Mouse (Mus musculus) hindbrain, embryonic 11.5 days (tissue): Measurements from ENCODE around the gene Cit. TPM values are rescaled to one million over a fixed set of nuclear protein-coding genes. Genes with fewer than 3 reads are reported as not detected.
A peak's percentile ranks its signal among the peaks of the same experiment; 100 is the strongest.

Source experiments
- ATAC-seq: fragments of 200-750 bp; cut with Nextera tagmentation; 2 replicates; pipeline ENCODE4 v1.8.0; 2017; ENCODE audit warnings: mild to moderate bottlenecking, moderate TSS enrichment, moderate library complexity; ENCODE audit not compliant: low FRiP score
- DNase-seq: peaks from one replicate; pipeline ENCODE4 v3.0.0-alpha.2; 2015; ENCODE audit warnings: low spot score
- H3K27ac ChIP-seq: fragments of 300-500 bp; sonication (generic); 2 replicates; pipeline ENCODE4 v1.5.1; 2014; ENCODE audit warnings: mild to moderate bottlenecking, low read depth, low read length
- H3K27me3 ChIP-seq: fragments of 300-500 bp; sonication (generic); 2 replicates; pipeline ENCODE4 v1.6.1; 2014; ENCODE audit warnings: mild to moderate bottlenecking, low read length, moderate library complexity, mixed read lengths; ENCODE audit not compliant: control insufficient read depth, insufficient read depth
- H3K36me3 ChIP-seq: fragments of 300-500 bp; sonication (generic); 2 replicates; pipeline ENCODE4 v1.6.1; 2014; ENCODE audit warnings: mild to moderate bottlenecking, low read length, moderate library complexity, mixed read lengths; ENCODE audit not compliant: control insufficient read depth, insufficient read depth
- H3K4me1 ChIP-seq: fragments of 300-500 bp; sonication (generic); replicated peaks from 2 replicates; pipeline ENCODE4 v1.6.1; 2014; ENCODE audit warnings: low read length, mixed read lengths; ENCODE audit not compliant: control insufficient read depth, insufficient read depth
- H3K4me2 ChIP-seq: fragments of 300-500 bp; sonication (generic); replicated peaks from 2 replicates; pipeline ENCODE4 v1.6.1; 2014; ENCODE audit warnings: mild to moderate bottlenecking, low read depth, low read length
- H3K4me3 ChIP-seq: fragments of 300-500 bp; sonication (generic); 2 replicates; pipeline ENCODE4 v1.5.1; 2014; ENCODE audit warnings: low read depth, low read length
- H3K9ac ChIP-seq: fragments of 300-500 bp; sonication (generic); 2 replicates; pipeline ENCODE4 v1.6.1; 2014; ENCODE audit warnings: low read depth, low read length
- H3K9me3 ChIP-seq: fragments of 300-500 bp; sonication (generic); 2 replicates; pipeline ENCODE4 v1.6.1; 2016; ENCODE audit warnings: low read length; ENCODE audit not compliant: control insufficient read depth
- WGBS: fragments of 180-500 bp; shearing (Covaris S2); extraction: QIAGEN DNeasy Blood & Tissue Kit; methylation state at CpG from one replicate; pipeline ENCODE4 v1.1.7; 2014; 5-methylcytosine and 5-hydroxymethylcytosine counted together
- polyA plus RNA-seq: library from polyadenylated mRNA; unstranded; fragments of >200 nt; fragmentation: Nextera tagmentation; extraction: Ambion mirVana; gene quantifications from 2 replicates; pipeline ENCODE4 v1.2.1, GENCODE M21; 2014

Cit gene
- polyA plus RNA-seq, 1 experiment from 2014 or later = 33.6 TPM

GRCm38 (mm10) chr5:115847166-115847565, 2.1 kb downstream of the Cit start:
- 0 out of 2 replicates have a peak, but pooled peaks cover 3% of the 10 kb centered on the region for H3K36me3 ChIP-seq
- 90% methylated on average over 8 of the region's 8 CpGs for WGBS
- H3K27ac ChIP-seq = no peak overlapping the region
- no peaks in the 10 kb centered on the region for H3K27me3 ChIP-seq
- no peaks in the 10 kb centered on the region for H3K9me3 ChIP-seq
- no peak for ATAC-seq
- no peak overlapping the region for H3K9ac ChIP-seq
- DNase-seq = no peak
- H3K4me1 ChIP-seq = 0 out of 2 replicates have a peak, but pooled peaks cover 2% of the 10 kb centered on the region
- no peak overlapping the region for H3K4me2 ChIP-seq
- no peak overlapping the region for H3K4me3 ChIP-seq

- Histone ChIP-seq H3K4me1 (0 out of 2 replicates have a peak, but pooled peaks cover 2% of the 10 kb centered on the region), H3K36me3 (0 out of 2 replicates have a peak, but pooled peaks cover 3% of the 10 kb centered on the region), H3K9me3 (no peaks in the 10 kb centered on the region), H3K27ac (no peak overlapping the region), H3K4me3 (no peak overlapping the region), H3K27me3 (no peaks in the 10 kb centered on the region), H3K4me2 (no peak overlapping the region), H3K9ac (no peak overlapping the region)
- no peak for DNase-seq
- 70% methylated on average over 7 of the region's 7 CpGs for WGBS
- ATAC-seq = no peak
Observed at GRCm38 (mm10) chr5:115848463-115848862, 3.4 kb downstream of the Cit start.

- ATAC-seq (no peak), DNase-seq (peak; percentile 13)
- no peak overlapping the region for H3K9ac ChIP-seq
- H3K9me3 ChIP-seq = no peaks in the 10 kb centered on the region
- 68% methylated on average over 12 of the region's 12 CpGs for WGBS
- H3K4me2 ChIP-seq = no peak overlapping the region
- 0 out of 2 replicates have a peak, but pooled peaks cover 3% of the 10 kb centered on the region for H3K36me3 ChIP-seq
- 0 out of 2 replicates have a peak, but pooled peaks cover 2% of the 10 kb centered on the region for H3K4me1 ChIP-seq
- no peak overlapping the region for H3K27ac ChIP-seq
- no peaks in the 10 kb centered on the region for H3K27me3 ChIP-seq
- H3K4me3 ChIP-seq = no peak overlapping the region
Observed at GRCm38 (mm10) chr5:115849263-115849829, 4.3 kb downstream of the Cit start.

GRCm38 (mm10) chr5:115850250-115851028, 5.4 kb downstream of the Cit start:
- no peak for ATAC-seq
- no peak overlapping the region for H3K27ac ChIP-seq
- no peak overlapping the region for H3K9ac ChIP-seq
- H3K9me3 ChIP-seq = no peaks in the 10 kb centered on the region
- H3K4me1 ChIP-seq = 0 out of 2 replicates have a peak, but pooled peaks cover 2% of the 10 kb centered on the region
- H3K27me3 ChIP-seq = no peaks in the 10 kb centered on the region
- 0 out of 2 replicates have a peak, but pooled peaks cover 3% of the 10 kb centered on the region for H3K36me3 ChIP-seq
- H3K4me3 ChIP-seq = no peak overlapping the region
- no peak overlapping the region for H3K4me2 ChIP-seq
- 90% methylated on average over 17 of the region's 17 CpGs for WGBS
- no peak for DNase-seq

- ATAC-seq (no peak), DNase-seq (no peak)
- H3K9ac ChIP-seq = no peak overlapping the region
- H3K9me3 ChIP-seq = no peaks in the 10 kb centered on the region
- H3K36me3 ChIP-seq = 0 out of 2 replicates have a peak, but pooled peaks cover 3% of the 10 kb centered on the region
- H3K4me3 ChIP-seq = no peak overlapping the region
- H3K4me1 ChIP-seq = 0 out of 2 replicates have a peak, but pooled peaks cover 1% of the 10 kb centered on the region
- H3K27ac ChIP-seq = no peak overlapping the region
- H3K4me2 ChIP-seq = no peak overlapping the region
- 91% methylated on average over 13 of the region's 13 CpGs for WGBS
- H3K27me3 ChIP-seq = no peaks in the 10 kb centered on the region
Observed at GRCm38 (mm10) chr5:115851029-115851365, 5.9 kb downstream of the Cit start.

GRCm38 (mm10) chr5:115852431-115852830, 7.4 kb downstream of the Cit start:
- no peak overlapping the region for H3K9ac ChIP-seq
- H3K9me3 ChIP-seq = no peaks in the 10 kb centered on the region
- no peak overlapping the region for H3K4me2 ChIP-seq
- no peaks in the 10 kb centered on the region for H3K4me1 ChIP-seq
- DNase-seq = no peak
- H3K27ac ChIP-seq = no peak overlapping the region
- 0 out of 2 replicates have a peak, but pooled peaks cover 6% of the 10 kb centered on the region for H3K36me3 ChIP-seq
- 98% methylated on average over 4 of the region's 4 CpGs for WGBS
- ATAC-seq = no peak
- H3K27me3 ChIP-seq = no peaks in the 10 kb centered on the region
- H3K4me3 ChIP-seq = no peak overlapping the region

GRCm38 (mm10) chr5:115853691-115854090, 8.6 kb downstream of the Cit start:
- no peak for ATAC-seq
- H3K4me1 ChIP-seq = no peaks in the 10 kb centered on the region
- no peak overlapping the region for H3K4me3 ChIP-seq
- H3K36me3 ChIP-seq = 0 out of 2 replicates have a peak, but pooled peaks cover 6% of the 10 kb centered on the region
- no peak overlapping the region for H3K4me2 ChIP-seq
- H3K9me3 ChIP-seq = no peaks in the 10 kb centered on the region
- DNase-seq = no peak
- WGBS = 82% methylated on average over 9 of the region's 9 CpGs
- H3K27ac ChIP-seq = no peak overlapping the region
- no peaks in the 10 kb centered on the region for H3K27me3 ChIP-seq
- no peak overlapping the region for H3K9ac ChIP-seq

GRCm38 (mm10) chr5:115854370-115854769, 9.3 kb downstream of the Cit start:
- H3K36me3 ChIP-seq = 0 out of 2 replicates have a peak, but pooled peaks cover 6% of the 10 kb centered on the region
- no peak overlapping the region for H3K4me3 ChIP-seq
- ATAC-seq (no peak), DNase-seq (no peak)
- no peak overlapping the region for H3K27ac ChIP-seq
- 89% methylated on average over 12 of the region's 12 CpGs for WGBS
- no peak overlapping the region for H3K4me2 ChIP-seq
- no peaks in the 10 kb centered on the region for H3K27me3 ChIP-seq
- no peak overlapping the region for H3K9ac ChIP-seq
- no peaks in the 10 kb centered on the region for H3K4me1 ChIP-seq
- H3K9me3 ChIP-seq = no peaks in the 10 kb centered on the region
